Mouse (Mus musculus): ENCODE data around the gene Dock1. TPM values are rescaled to one million over a fixed set of nuclear protein-coding genes. Genes with fewer than 3 reads are reported as not detected.

Dock1 gene
- polyA plus RNA-seq, 1 experiment, result 19.6 TPM

DNA sequence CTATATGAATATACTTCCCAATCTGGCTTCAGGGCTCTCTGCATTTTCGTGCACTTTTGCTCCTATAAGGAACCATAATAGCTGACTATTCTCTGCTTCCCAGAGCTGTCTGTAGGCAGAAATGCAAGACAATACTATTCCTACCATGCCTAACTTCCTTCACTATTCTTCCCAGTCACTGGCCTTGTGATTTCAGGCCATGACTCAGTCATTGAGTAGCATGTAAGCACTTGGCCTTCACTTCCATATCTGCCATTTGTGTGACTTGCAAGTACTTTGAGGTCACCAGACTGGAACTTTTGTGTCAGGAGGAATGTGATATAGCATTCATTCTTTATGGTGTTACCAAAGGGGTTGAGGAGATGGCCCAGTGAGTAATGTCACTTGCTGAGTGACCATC is 439.9 kb downstream of the Dock1 start:
- 93% methylated on average over 1 of the region's 1 CpGs for WGBS
- Histone ChIP-seq H3K36me3 (ENCODE audit: control insufficient read depth, insufficient read depth, low read length) (no peaks in the 10 kb centered on the region; the same call in none of the 2 replicates), H3K4me3 (ENCODE audit: insufficient read depth, low read depth, low read length) (no peak overlapping the region), H3K27me3 (replicated peaks; ENCODE audit: control insufficient read depth, insufficient read depth, low read length) (no peaks in the 10 kb centered on the region), H3K27ac (ENCODE audit: insufficient read depth, low read depth, low read length) (no peak overlapping the region), H3K4me1 (ENCODE audit: control insufficient read depth, insufficient read depth, low read length) (no peaks in the 10 kb centered on the region)
- DNase-seq, result no peak
- TF ChIP-seq POLR2A (IDR thresholded peaks at IDR 0.05; ENCODE audit: low read depth, low read length) (no peak), CTCF (conservative IDR thresholded peaks at IDR 0.05; ENCODE audit: insufficient read depth, insufficient read length, low read depth, low read length) (no peak)

- H3K4me1 ChIP-seq (ENCODE audit: control insufficient read depth, insufficient read depth, low read length), result no peaks in the 10 kb centered on the region
- H3K4me3 ChIP-seq (ENCODE audit: insufficient read depth, low read depth, low read length), result no peak overlapping the region
- H3K27ac ChIP-seq (ENCODE audit: insufficient read depth, low read depth, low read length), result no peak overlapping the region
- no peak for DNase-seq
- TF ChIP-seq CTCF (conservative IDR thresholded peaks at IDR 0.05; ENCODE audit: insufficient read depth, insufficient read length, low read depth, low read length) (no peak), POLR2A (IDR thresholded peaks at IDR 0.05; ENCODE audit: low read depth, low read length) (no peak)
- no peaks in the 10 kb centered on the region for H3K27me3 ChIP-seq (replicated peaks; ENCODE audit: control insufficient read depth, insufficient read depth, low read length)
- WGBS, result 95% methylated on average over 10 of the region's 10 CpGs
- no peaks in the 10 kb centered on the region; the same call in 1 of the 2 replicates for H3K36me3 ChIP-seq (ENCODE audit: control insufficient read depth, insufficient read depth, low read length)
Measured at GRCm38 (mm10) chr7:135125296-135126065, 455.0 kb downstream of the Dock1 start.

GRCm38 (mm10) chr7:135132461-135132860 is 462.0 kb downstream of the Dock1 start:
- no peak for TF ChIP-seq CTCF (conservative IDR thresholded peaks at IDR 0.05; ENCODE audit: insufficient read depth, insufficient read length, low read depth, low read length)
- Histone ChIP-seq H3K4me3 (ENCODE audit: insufficient read depth, low read depth, low read length) (no peak overlapping the region), H3K27ac (ENCODE audit: insufficient read depth, low read depth, low read length) (no peak overlapping the region), H3K36me3 (ENCODE audit: control insufficient read depth, insufficient read depth, low read length) (no peaks in the 10 kb centered on the region), H3K4me1 (ENCODE audit: control insufficient read depth, insufficient read depth, low read length) (no peaks in the 10 kb centered on the region), H3K27me3 (replicated peaks; ENCODE audit: control insufficient read depth, insufficient read depth, low read length) (no peaks in the 10 kb centered on the region)
- WGBS, result 83% methylated on average over 4 of the region's 4 CpGs
- DNase-seq, result no peak

GRCm38 (mm10) chr7:135134619-135135018 is 464.2 kb downstream of the Dock1 start:
- Histone ChIP-seq H3K36me3 (ENCODE audit: control insufficient read depth, insufficient read depth, low read length) (no peaks in the 10 kb centered on the region), H3K27ac (ENCODE audit: insufficient read depth, low read depth, low read length) (no peak overlapping the region), H3K27me3 (replicated peaks; ENCODE audit: control insufficient read depth, insufficient read depth, low read length) (no peaks in the 10 kb centered on the region), H3K4me1 (ENCODE audit: control insufficient read depth, insufficient read depth, low read length) (no peaks in the 10 kb centered on the region), H3K4me3 (ENCODE audit: insufficient read depth, low read depth, low read length) (no peak overlapping the region)
- WGBS, result 48% methylated on average over 12 of the region's 12 CpGs
- no peak for TF ChIP-seq POLR2A (IDR thresholded peaks at IDR 0.05; ENCODE audit: low read depth, low read length)
- peak; percentile 15 for DNase-seq

GRCm38 (mm10) chr7:135139153-135139612 is 468.7 kb downstream of the Dock1 start:
- no peak overlapping the region for H3K27ac ChIP-seq (ENCODE audit: insufficient read depth, low read depth, low read length)
- WGBS, result 71% methylated on average over 5 of the region's 5 CpGs
- TF ChIP-seq CTCF (conservative IDR thresholded peaks at IDR 0.05; ENCODE audit: insufficient read depth, insufficient read length, low read depth, low read length) (no peak), POLR2A (IDR thresholded peaks at IDR 0.05; ENCODE audit: low read depth, low read length) (no peak)
- no peak for DNase-seq
- no peaks in the 10 kb centered on the region; the same call in none of the 2 replicates for H3K36me3 ChIP-seq (ENCODE audit: control insufficient read depth, insufficient read depth, low read length)
- no peaks in the 10 kb centered on the region for H3K27me3 ChIP-seq (replicated peaks; ENCODE audit: control insufficient read depth, insufficient read depth, low read length)
- H3K4me1 ChIP-seq (ENCODE audit: control insufficient read depth, insufficient read depth, low read length), result no peaks in the 10 kb centered on the region
- no peak overlapping the region for H3K4me3 ChIP-seq (ENCODE audit: insufficient read depth, low read depth, low read length)

GRCm38 (mm10) chr7:135144731-135145130 is 474.3 kb downstream of the Dock1 start:
- no peak for TF ChIP-seq POLR2A (IDR thresholded peaks at IDR 0.05; ENCODE audit: low read depth, low read length)
- TF ChIP-seq CTCF (conservative IDR thresholded peaks at IDR 0.05; ENCODE audit: insufficient read depth, insufficient read length, low read depth, low read length), result no peak
- no peak for DNase-seq
- Histone ChIP-seq H3K4me3 (ENCODE audit: insufficient read depth, low read depth, low read length) (no peak overlapping the region), H3K36me3 (ENCODE audit: control insufficient read depth, insufficient read depth, low read length) (no peaks in the 10 kb centered on the region; the same call in none of the 2 replicates), H3K27me3 (replicated peaks; ENCODE audit: control insufficient read depth, insufficient read depth, low read length) (no peaks in the 10 kb centered on the region), H3K27ac (ENCODE audit: insufficient read depth, low read depth, low read length) (no peak overlapping the region), H3K4me1 (ENCODE audit: control insufficient read depth, insufficient read depth, low read length) (no peaks in the 10 kb centered on the region)
- 99% methylated on average over 4 of the region's 4 CpGs for WGBS

DNA sequence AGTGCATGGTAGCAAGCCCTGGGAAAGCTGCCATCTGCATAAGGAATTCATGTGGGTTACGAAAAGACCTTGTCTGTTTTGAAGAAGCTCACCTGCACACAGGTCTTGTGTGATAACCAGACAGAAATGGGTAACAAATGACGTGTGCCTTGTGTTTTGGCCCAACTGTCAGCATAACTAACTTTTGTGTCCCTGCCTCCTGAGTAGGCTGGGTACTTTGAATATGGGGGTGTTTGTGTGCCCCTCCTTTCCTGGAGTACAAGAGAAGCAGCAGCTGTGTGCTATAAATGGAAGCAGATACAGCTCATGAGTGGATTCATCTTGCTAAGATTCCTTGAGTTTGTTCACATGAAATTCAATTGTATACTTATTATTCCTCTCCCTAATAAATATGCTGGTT is 480.5 kb downstream of the Dock1 start:
- no peaks in the 10 kb centered on the region for H3K4me1 ChIP-seq (ENCODE audit: control insufficient read depth, insufficient read depth, low read length)
- no peaks in the 10 kb centered on the region; the same call in 1 of the 2 replicates for H3K36me3 ChIP-seq (ENCODE audit: control insufficient read depth, insufficient read depth, low read length)
- 87% methylated on average over 2 of the region's 2 CpGs for WGBS
- H3K27me3 ChIP-seq (replicated peaks; ENCODE audit: control insufficient read depth, insufficient read depth, low read length), result no peaks in the 10 kb centered on the region
- no peak for DNase-seq
- no peak overlapping the region for H3K4me3 ChIP-seq (ENCODE audit: insufficient read depth, low read depth, low read length)
- TF ChIP-seq POLR2A (IDR thresholded peaks at IDR 0.05; ENCODE audit: low read depth, low read length), result no peak
- no peak for TF ChIP-seq CTCF (conservative IDR thresholded peaks at IDR 0.05; ENCODE audit: insufficient read depth, insufficient read length, low read depth, low read length)
- H3K27ac ChIP-seq (ENCODE audit: insufficient read depth, low read depth, low read length), result no peak overlapping the region
